Mouse (Mus musculus) erythroblast, embryonic 14.5 days (primary cell): ENCODE data around the gene Polr2b. TPM values are rescaled to one million over a fixed set of nuclear protein-coding genes. Genes with fewer than 3 reads are reported as not detected.

Experiments used
- H3K27me3 ChIP-seq: 2 replicates; pipeline ENCODE4 v1.6.1; 2012; ENCODE audit warnings: inconsistent platforms; ENCODE audit not compliant: control insufficient read depth
- H3K36me3 ChIP-seq: 2 replicates; pipeline ENCODE4 v1.6.1; 2012; ENCODE audit warnings: mild to moderate bottlenecking, inconsistent platforms; ENCODE audit not compliant: control insufficient read depth
- H3K4me1 ChIP-seq: 2 replicates; pipeline ENCODE4 v1.6.1; 2012; ENCODE audit warnings: inconsistent platforms; ENCODE audit not compliant: control insufficient read depth
- H3K4me3 ChIP-seq: replicated peaks from 2 replicates; pipeline ENCODE3; 2012; ENCODE audit warnings: moderate library complexity, mild to moderate bottlenecking, inconsistent platforms
- H3K9me3 ChIP-seq: 2 replicates; pipeline ENCODE4 v1.6.1; 2012; ENCODE audit warnings: low read length, inconsistent platforms, mixed read lengths; ENCODE audit not compliant: control insufficient read depth
- GATA1 ChIP-seq: IDR thresholded peaks from 2 replicates; pipeline ENCODE4 v1.6.1; 2012; ENCODE audit warnings: low read length, inconsistent platforms, mixed read lengths
- TAL1 ChIP-seq: IDR thresholded peaks from 3 replicates; pipeline ENCODE4 v1.6.1; 2012; ENCODE audit warnings: low read length, inconsistent platforms, mixed read lengths
- polyA plus RNA-seq: library from polyadenylated mRNA; stranded (reverse); fragments of >175 nt; gene quantifications from 2 replicates; pipeline ENCODE4 v1.2.3, GENCODE M21; 2012

The Polr2b gene
- polyA plus RNA-seq, 1 experiment, result 0.27 TPM

DNA sequence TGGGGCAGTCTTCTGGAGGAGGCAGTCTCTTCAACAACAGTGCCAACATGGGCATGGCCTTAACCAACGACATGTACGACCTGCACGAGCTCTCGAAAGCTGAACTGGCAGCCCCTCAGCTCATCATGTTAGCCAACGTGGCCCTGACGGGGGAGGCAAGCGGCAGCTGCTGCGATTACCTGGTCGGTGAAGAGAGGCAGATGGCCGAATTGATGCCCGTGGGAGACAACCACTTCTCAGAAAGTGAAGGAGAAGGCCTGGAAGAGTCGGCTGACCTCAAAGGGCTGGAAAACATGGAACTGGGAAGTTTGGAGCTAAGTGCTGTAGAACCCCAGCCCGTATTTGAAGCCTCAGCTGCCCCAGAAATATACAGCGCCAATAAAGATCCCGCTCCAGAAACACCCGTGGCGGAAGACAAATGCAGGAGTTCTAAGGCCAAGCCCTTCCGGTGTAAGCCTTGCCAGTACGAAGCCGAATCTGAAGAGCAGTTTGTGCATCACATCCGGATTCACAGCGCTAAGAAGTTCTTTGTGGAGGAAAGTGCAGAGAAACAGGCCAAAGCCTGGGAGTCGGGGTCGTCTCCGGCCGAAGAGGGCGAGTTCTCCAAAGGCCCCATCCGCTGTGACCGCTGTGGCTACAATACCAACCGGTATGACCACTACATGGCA, 41.9 kb upstream of the Polr2b start:
- Histone ChIP-seq H3K9me3 (peaks cover 6% of the 10 kb centered on the region), H3K27me3 (no peaks in the 10 kb centered on the region), H3K4me3 (no peak overlapping the region), H3K36me3 (peaks cover 42% of the 10 kb centered on the region), H3K4me1 (peaks cover 26% of the 10 kb centered on the region)
- no peak for TF ChIP-seq TAL1
- TF ChIP-seq GATA1, result no peak

DNA sequence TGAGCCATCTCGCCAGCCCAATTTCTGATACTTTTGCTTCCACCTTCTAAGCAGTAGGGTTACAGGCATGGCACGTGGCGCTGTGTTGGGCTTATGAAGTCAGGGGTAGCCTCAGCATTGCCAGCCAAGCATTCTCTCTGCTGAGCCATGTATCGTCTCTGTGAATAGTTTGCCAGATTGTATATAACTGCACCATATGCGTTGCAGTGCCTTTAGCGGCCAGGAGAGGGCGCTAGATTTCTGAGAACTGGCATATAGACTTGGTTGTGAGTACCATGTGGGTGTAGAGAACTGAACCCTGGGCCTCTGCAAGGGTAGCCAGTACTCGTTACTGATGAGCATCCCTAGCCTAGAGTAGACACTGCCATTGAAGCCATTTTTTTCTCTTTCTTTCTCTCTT, 40.5 kb upstream of the Polr2b start:
- Histone ChIP-seq H3K27me3 (no peaks in the 10 kb centered on the region), H3K4me1 (peaks cover 38% of the 10 kb centered on the region), H3K9me3 (peaks cover 6% of the 10 kb centered on the region), H3K36me3 (peaks cover 54% of the 10 kb centered on the region), H3K4me3 (no peak overlapping the region)
- TF ChIP-seq GATA1 (no peak), TAL1 (no peak)

DNA sequence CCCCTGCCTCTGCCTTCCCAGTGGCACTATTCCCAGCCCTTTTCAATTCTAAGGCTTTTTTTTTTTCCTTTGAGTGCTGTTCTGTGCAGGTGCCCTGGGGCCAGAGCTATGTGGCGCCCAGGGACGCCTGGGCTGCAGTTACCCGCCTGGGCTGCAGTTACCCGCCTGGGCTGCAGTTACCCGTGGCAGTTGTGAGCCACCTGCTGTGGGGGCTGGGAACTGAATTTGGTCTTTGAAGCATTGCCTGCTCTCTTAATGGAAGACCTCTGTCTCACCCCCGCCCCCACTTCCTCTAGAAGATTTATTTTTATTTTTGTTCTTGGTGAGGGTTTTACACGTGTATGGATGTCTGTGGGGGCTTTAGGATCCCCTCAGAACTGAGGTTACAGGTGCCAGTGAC, 36.8 kb upstream of the Polr2b start:
- Histone ChIP-seq H3K27me3 (no peaks in the 10 kb centered on the region), H3K4me1 (peaks cover 19% of the 10 kb centered on the region), H3K4me3 (no peak overlapping the region), H3K36me3 (peaks cover 83% of the 10 kb centered on the region), H3K9me3 (peaks cover 6% of the 10 kb centered on the region)
- TF ChIP-seq TAL1, result no peak
- no peak for TF ChIP-seq GATA1

DNA sequence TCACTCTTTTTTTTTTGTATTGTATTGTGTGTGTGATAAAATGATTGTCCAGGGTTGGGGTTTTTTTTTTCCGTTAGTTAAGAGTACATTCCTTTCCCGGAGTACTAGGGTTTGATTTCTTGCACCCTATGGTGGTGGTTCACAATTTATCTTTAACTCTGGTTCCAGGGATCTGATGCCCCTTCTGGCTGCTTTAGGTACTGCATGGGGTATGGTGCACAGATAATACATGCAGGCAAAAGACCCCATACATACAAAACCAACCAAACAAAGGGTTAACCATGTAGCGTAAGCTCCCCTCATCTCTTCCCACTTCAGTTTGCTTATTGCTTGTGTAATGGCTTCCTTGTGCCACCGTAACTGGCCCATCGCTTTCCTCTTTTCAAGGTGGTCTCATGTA, 34.0 kb upstream of the Polr2b start:
- H3K36me3 ChIP-seq, result peaks cover 81% of the 10 kb centered on the region

DNA sequence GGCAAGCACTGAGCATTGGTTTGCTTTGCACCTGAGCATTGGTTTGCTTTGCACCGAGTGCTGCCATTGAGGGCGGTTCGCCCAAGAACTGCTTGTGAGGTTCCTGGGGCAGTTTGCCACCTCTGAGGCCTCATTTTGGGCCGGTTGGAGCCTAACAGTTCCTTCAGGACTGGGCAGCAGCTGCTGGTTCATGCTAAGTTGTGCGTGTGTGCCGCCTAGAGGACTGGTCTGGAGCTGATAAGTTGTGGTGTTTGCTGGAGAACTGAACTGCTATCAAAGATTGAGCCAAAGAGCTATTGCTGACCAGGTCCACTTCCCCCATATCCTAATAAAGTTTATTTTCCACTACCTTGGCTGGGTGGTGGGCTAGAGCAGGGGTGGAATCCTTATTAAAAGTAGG, 32.7 kb upstream of the Polr2b start:
- H3K27me3 ChIP-seq, result no peaks in the 10 kb centered on the region
- no peaks in the 10 kb centered on the region for H3K9me3 ChIP-seq
- H3K36me3 ChIP-seq, result peaks cover 87% of the 10 kb centered on the region
- no peak overlapping the region for H3K4me3 ChIP-seq
- TF ChIP-seq TAL1 (no peak), GATA1 (no peak)
- peaks cover 14% of the 10 kb centered on the region for H3K4me1 ChIP-seq

More for the DNA sequence above, 34.0 kb upstream of the Polr2b start:
- no peak overlapping the region for H3K4me3 ChIP-seq
- no peaks in the 10 kb centered on the region for H3K27me3 ChIP-seq
- TF ChIP-seq TAL1 (no peak), GATA1 (no peak)
- no peaks in the 10 kb centered on the region for H3K9me3 ChIP-seq
- H3K4me1 ChIP-seq, result peaks cover 14% of the 10 kb centered on the region

DNA sequence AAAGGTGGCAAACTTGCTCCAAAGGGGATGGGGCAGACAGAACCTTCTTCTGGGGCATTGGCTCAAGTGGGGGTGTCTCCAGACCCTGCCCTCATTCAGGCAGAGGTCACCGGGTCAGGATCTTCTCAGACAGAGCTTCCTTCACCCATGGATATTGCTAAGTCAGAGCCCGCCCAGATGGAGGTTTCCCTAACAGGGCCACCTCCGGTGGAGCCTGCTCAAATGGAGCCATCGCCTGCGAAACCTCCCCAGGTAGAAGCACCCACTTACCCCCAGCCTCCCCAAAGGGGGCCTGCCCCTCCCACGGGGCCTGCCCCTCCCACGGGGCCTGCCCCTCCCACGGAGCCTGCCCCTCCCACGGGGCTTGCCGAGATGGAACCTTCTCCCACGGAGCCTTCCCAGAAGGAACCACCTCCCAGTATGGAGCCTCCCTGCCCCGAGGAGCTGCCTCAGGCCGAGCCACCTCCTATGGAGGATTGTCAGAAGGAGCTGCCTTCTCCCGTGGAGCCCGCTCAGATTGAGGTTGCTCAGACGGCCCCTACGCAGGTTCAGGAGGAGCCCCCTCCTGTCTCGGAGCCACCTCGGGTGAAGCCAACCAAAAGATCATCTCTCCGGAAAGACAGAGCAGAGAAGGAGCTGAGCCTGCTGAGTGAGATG, 28.3 kb upstream of the Polr2b start:
- H3K9me3 ChIP-seq, result no peaks in the 10 kb centered on the region
- H3K4me1 ChIP-seq, result no peaks in the 10 kb centered on the region
- no peak overlapping the region for H3K4me3 ChIP-seq
- TF ChIP-seq GATA1, result no peak
- no peak for TF ChIP-seq TAL1
- no peaks in the 10 kb centered on the region for H3K27me3 ChIP-seq
- H3K36me3 ChIP-seq, result peaks cover 72% of the 10 kb centered on the region

DNA sequence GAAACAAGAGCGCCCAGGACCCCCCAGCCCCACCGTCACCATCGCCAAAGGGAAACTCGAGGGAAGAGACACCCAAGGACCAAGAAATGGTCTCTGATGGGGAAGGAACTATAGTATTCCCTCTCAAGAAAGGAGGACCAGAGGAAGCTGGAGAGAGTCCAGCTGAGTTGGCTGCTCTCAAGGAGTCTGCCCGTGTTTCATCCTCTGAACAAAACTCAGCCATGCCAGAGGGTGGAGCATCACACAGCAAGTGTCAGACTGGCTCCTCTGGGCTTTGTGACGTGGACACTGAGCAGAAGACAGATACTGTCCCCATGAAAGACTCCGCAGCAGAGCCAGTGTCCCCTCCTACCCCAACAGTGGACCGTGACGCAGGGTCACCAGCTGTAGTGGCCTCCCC, 27.7 kb upstream of the Polr2b start:
- Histone ChIP-seq H3K27me3 (no peaks in the 10 kb centered on the region), H3K4me1 (no peaks in the 10 kb centered on the region), H3K4me3 (no peak overlapping the region), H3K36me3 (peaks cover 73% of the 10 kb centered on the region), H3K9me3 (no peaks in the 10 kb centered on the region)
- no peak for TF ChIP-seq TAL1
- no peak for TF ChIP-seq GATA1

DNA sequence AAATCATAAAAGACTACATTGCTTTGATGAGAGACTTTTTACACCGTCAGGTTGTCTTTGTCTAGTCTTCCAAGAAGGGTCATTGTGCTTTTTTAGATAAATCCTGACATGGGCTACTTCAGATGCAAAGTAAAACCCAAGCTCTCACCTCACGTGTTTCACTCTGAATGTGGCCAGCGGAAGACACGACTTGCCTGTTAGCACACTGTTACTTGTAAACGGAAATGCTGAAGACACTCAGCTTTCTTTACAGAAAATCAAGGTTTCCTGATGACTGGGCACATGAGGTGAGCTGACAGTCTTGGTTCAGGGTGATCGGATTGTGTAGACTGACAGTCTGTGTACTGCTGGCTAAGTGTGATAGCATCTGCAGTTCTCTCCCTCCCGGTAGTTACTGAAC, 24.3 kb upstream of the Polr2b start:
- TF ChIP-seq GATA1 (no peak), TAL1 (no peak)
- Histone ChIP-seq H3K4me3 (no peak overlapping the region), H3K9me3 (no peaks in the 10 kb centered on the region), H3K36me3 (peaks cover 72% of the 10 kb centered on the region), H3K27me3 (no peaks in the 10 kb centered on the region), H3K4me1 (no peaks in the 10 kb centered on the region)

DNA sequence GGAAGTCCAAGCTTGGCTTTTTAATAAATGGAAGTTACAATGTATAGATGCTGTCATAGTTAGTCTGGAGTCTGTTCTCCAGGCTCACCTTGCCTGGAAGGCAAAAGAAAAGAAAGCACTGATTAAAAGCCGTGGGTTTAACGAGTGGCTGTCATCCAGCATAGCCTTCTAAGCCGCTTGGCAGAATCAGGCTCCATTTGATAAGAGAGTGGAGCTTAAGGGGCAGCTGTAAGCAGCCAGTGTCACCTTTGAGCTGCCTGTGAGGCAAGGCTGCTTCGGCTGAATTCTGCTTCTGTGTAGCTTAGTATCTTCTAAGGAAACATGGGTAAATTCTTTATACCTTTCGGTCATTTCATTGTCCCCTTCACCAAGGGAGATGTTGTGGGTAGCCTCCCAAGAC, 23.0 kb upstream of the Polr2b start:
- Histone ChIP-seq H3K36me3 (peaks cover 67% of the 10 kb centered on the region), H3K9me3 (no peaks in the 10 kb centered on the region), H3K4me1 (no peaks in the 10 kb centered on the region), H3K4me3 (no peak overlapping the region), H3K27me3 (no peaks in the 10 kb centered on the region)
- TF ChIP-seq GATA1 (no peak), TAL1 (no peak)
